Mouse (Mus musculus) limb, embryonic 12.5 days (tissue): ENCODE measurements around the gene Gpx7. TPM values are rescaled to one million over a fixed set of nuclear protein-coding genes. Genes with fewer than 3 reads are reported as not detected.

Source experiments
- ATAC-seq: fragments of 200-750 bp; cut with Nextera tagmentation; 2 replicates; pipeline ENCODE4 v1.8.0; 2017; ENCODE audit warnings: low read depth, moderate TSS enrichment; ENCODE audit not compliant: insufficient number of reproducible peaks, insufficient read depth, low FRiP score, low TSS enrichment
- H3K27ac ChIP-seq: fragments of 300-500 bp; sonication (generic); 2 replicates; pipeline ENCODE4 v1.5.1; 2016; ENCODE audit warnings: mild to moderate bottlenecking, moderate library complexity
- H3K27me3 ChIP-seq: fragments of 300-500 bp; sonication (generic); 2 replicates; pipeline ENCODE4 v1.6.1; 2016; ENCODE audit warnings: mild to moderate bottlenecking, moderate library complexity
- H3K36me3 ChIP-seq: fragments of 300-500 bp; sonication (generic); 2 replicates; pipeline ENCODE4 v1.6.1; 2016; ENCODE audit warnings: mild to moderate bottlenecking, moderate library complexity
- H3K4me1 ChIP-seq: fragments of 300-500 bp; sonication (generic); replicated peaks from 2 replicates; pipeline ENCODE4 v1.6.1; 2016
- H3K4me2 ChIP-seq: fragments of 300-500 bp; sonication (generic); 2 replicates; pipeline ENCODE4 v1.6.1; 2016; ENCODE audit warnings: mild to moderate bottlenecking, moderate library complexity
- H3K4me3 ChIP-seq: fragments of 300-500 bp; sonication (generic); replicated peaks from 2 replicates; pipeline ENCODE4 v1.5.1; 2016; ENCODE audit warnings: mild to moderate bottlenecking
- H3K9ac ChIP-seq: fragments of 300-500 bp; sonication (generic); replicated peaks from 2 replicates; pipeline ENCODE4 v1.6.1; 2016; ENCODE audit warnings: mild to moderate bottlenecking, moderate library complexity
- H3K9me3 ChIP-seq: fragments of 300-500 bp; sonication (generic); 2 replicates; pipeline ENCODE4 v1.6.1; 2016; ENCODE audit warnings: mild to moderate bottlenecking, moderate library complexity
- WGBS: fragments of 180-500 bp; shearing (Covaris S2); methylation state at CpG from one replicate; pipeline ENCODE4 v1.1.7; 2016; 5-methylcytosine and 5-hydroxymethylcytosine counted together
- polyA plus RNA-seq: library from polyadenylated mRNA; unstranded; fragments of >200 nt; fragmentation: Nextera tagmentation; extraction: Ambion mirVana; gene quantifications from 2 replicates; pipeline ENCODE4 v1.2.1, GENCODE M21; 2016

The Gpx7 gene
- polyA plus RNA-seq, 1 experiment from 2014 or later = 62.9 TPM

GRCm38 (mm10) chr4:108388741-108389140, 18.0 kb downstream of the Gpx7 start:
- Histone ChIP-seq H3K4me2 (no peak overlapping the region), H3K4me1 (peaks cover 30% of the 10 kb centered on the region), H3K27me3 (peaks cover 12% of the 10 kb centered on the region; the same call in 1 of the 2 replicates), H3K27ac (peak overlapping the region; percentile 4; the same call in 1 of the 2 replicates), H3K36me3 (no peaks in the 10 kb centered on the region), H3K9me3 (no peaks in the 10 kb centered on the region), H3K9ac (no peak overlapping the region), H3K4me3 (no peak overlapping the region)
- WGBS = 61% methylated on average over 3 of the region's 3 CpGs
- ATAC-seq = no peak

DNA sequence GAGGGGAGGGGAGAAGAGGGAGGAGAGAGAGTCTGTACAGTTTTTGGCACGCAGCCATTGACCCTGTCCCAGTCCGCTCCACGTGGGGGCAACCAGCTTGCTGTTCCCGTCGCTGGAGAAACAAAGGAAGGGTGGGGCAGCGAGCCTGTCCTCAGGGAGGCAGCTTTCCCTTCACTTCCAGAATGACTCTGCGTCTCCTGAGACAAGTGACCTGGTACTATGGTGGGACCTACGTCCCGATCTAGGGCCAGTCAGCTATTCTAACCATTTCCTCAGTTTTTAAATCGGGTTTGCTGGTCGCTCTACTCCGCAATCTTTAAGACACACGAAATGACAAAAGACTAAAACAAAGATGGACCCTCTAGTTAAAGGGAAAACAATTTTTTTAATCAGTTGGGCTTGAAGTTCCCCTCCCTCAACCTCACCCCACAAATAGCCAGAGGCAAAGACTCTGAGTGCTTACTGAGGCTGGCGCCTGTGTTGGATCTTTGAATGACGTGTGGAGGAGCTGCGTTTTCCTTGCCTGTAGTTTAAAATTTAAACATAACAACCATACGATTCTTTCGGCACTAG, 19.0 kb downstream of the Gpx7 start:
- 4% methylated on average over 18 of the region's 18 CpGs for WGBS
- Histone ChIP-seq H3K4me2 (peak overlapping the region; percentile 58), H3K36me3 (no peaks in the 10 kb centered on the region), H3K27ac (peak overlapping the region; percentile 92), H3K4me1 (peaks cover 40% of the 10 kb centered on the region), H3K27me3 (peaks cover 22% of the 10 kb centered on the region), H3K9me3 (no peaks in the 10 kb centered on the region), H3K9ac (peak overlapping the region; percentile 54), H3K4me3 (peak overlapping the region; percentile 33)
- peak; percentile 52 for ATAC-seq

DNA sequence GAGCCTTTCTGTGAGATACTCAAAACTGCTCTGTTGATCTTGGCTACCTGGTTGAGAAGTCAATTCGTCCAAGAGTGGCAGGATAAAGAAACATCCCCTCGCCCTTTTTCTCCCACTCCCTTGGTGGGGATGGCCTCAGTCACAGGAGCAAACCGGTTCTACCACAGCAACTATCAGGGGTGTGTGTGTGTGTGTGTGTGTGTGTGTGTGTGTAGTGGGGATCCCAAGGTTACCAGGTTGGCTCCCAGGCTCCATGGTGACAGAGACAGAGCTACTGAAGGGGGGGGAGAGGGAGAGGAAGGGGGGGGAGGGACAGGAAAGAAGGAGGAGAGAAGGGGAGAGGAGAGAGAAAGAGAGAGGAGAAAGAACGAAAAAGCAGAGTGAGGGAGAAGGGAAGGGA, 19.7 kb downstream of the Gpx7 start:
- peak overlapping the region; percentile 58 for H3K4me2 ChIP-seq
- no peak for ATAC-seq
- peak overlapping the region; percentile 54 for H3K9ac ChIP-seq
- no peaks in the 10 kb centered on the region for H3K9me3 ChIP-seq
- 43% methylated on average over 4 of the region's 4 CpGs for WGBS
- peaks cover 42% of the 10 kb centered on the region for H3K4me1 ChIP-seq
- peak overlapping the region; percentile 33; the same call in 1 of the 2 replicates for H3K4me3 ChIP-seq
- peaks cover 28% of the 10 kb centered on the region for H3K27me3 ChIP-seq
- no peaks in the 10 kb centered on the region for H3K36me3 ChIP-seq
- H3K27ac ChIP-seq = peak overlapping the region; percentile 92

DNA sequence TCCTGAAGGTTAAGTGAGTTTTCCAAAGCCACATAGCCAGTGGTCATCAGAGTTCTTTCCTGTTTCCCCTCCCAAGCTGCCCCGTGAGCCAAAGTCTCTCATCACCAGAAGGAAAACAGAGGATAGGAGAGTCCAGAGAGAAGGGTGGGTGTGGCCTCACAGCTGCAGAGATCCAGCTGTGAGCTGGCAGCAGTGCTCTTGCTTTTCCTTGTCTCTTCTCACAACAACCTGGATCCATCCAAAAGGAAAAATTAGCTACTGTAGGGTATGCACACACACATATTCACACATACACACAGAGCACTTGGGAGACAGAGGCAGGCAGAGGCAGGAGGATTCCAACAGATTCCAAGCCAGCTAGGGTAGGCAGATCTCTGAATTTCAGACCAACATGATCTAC, 20.7 kb downstream of the Gpx7 start:
- no peaks in the 10 kb centered on the region for H3K36me3 ChIP-seq
- H3K4me3 ChIP-seq = no peak overlapping the region
- H3K4me1 ChIP-seq = peaks cover 42% of the 10 kb centered on the region
- ATAC-seq = no peak
- WGBS = 29% methylated on average over 1 of the region's 1 CpGs
- no peak overlapping the region for H3K27ac ChIP-seq
- peaks cover 28% of the 10 kb centered on the region for H3K27me3 ChIP-seq
- H3K9ac ChIP-seq = no peak overlapping the region
- no peaks in the 10 kb centered on the region for H3K9me3 ChIP-seq
- H3K4me2 ChIP-seq = no peak overlapping the region

DNA sequence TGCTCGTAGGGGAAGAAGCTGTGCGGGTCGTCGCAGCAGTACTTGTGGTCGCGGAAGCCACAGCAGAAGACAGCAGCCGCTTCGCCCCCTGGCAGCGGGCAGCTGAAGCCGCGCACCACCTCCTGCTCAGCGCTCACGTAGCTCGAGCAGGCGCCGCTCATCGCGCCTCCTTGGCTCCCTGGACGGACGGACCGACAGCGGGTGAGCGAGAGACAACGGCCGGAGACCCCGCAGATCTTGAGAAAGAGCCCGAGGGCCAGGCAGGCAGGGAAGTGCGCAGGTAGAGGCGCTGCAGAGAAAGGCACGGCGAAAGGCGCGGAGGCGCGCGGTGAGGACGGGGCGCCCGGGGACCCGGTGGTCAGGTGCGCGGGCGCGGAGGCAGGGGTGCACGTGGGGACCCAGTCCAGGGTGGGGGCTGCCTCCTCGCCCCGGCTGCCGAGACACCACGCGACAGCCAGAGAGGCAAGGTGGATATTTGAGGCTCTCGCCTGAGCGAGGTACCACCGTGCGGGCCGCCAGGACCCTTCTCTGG, 23.5 kb downstream of the Gpx7 start, which contains the start of gene Shisal2a:
Shisal2a (minus strand) TSS at position 167 of the 532 bp plus-strand sequence.
- Histone ChIP-seq H3K27ac (peak within 1 kb of the TSS; percentile 51; the same call in 1 of the 2 replicates), H3K27me3 (peaks cover 28% of the 10 kb centered on the region), H3K4me2 (peak within 1 kb of the TSS; percentile 81), H3K4me3 (peak within 1 kb of the TSS; percentile 52), H3K9me3 (no peaks in the 10 kb centered on the region), H3K4me1 (peaks cover 34% of the 10 kb centered on the region), H3K36me3 (no peaks in the 10 kb centered on the region), H3K9ac (peak within 1 kb of the TSS; percentile 83)
- ATAC-seq = 0 out of 2 replicates have a peak, but pooled peaks have one; percentile 48
- WGBS = 2% methylated on average over 55 of the region's 55 CpGs

DNA sequence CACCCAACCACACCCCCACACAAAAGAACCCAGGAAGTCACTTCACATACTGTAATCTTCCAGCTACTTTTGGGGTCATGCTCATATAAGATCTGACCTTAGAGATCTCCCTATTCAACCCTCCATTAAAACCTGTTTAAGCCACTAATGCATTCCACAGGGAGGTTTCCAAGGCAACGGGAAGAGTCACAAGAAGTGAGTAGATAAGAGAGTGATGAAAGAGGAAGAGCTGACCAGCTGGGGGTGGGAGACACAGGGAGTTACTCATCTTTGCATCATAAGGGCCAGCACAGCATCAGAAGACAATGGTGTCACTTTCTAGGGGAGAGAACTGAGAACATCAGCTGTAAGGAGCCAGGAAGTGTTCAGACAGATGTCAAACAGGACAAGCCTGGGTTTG, 26.6 kb downstream of the Gpx7 start:
- H3K9ac ChIP-seq = no peak overlapping the region
- no peak overlapping the region for H3K27ac ChIP-seq
- ATAC-seq = no peak
- no peak overlapping the region for H3K4me2 ChIP-seq
- peaks cover 16% of the 10 kb centered on the region for H3K4me1 ChIP-seq
- 17% methylated on average over 1 of the region's 1 CpGs for WGBS
- H3K36me3 ChIP-seq = no peaks in the 10 kb centered on the region
- no peak overlapping the region for H3K4me3 ChIP-seq
- H3K9me3 ChIP-seq = no peaks in the 10 kb centered on the region
- H3K27me3 ChIP-seq = peaks cover 28% of the 10 kb centered on the region

- Histone ChIP-seq H3K4me1 (peaks cover 16% of the 10 kb centered on the region), H3K4me3 (no peak overlapping the region), H3K9ac (no peak overlapping the region), H3K27me3 (peaks cover 23% of the 10 kb centered on the region), H3K36me3 (no peaks in the 10 kb centered on the region), H3K4me2 (no peak overlapping the region), H3K27ac (no peak overlapping the region), H3K9me3 (no peaks in the 10 kb centered on the region)
- 85% methylated on average over 3 of the region's 3 CpGs for WGBS
- ATAC-seq = no peak
These were observed 27.3 kb downstream of the Gpx7 start for GRCm38 (mm10) chr4:108379476-108379875.

DNA sequence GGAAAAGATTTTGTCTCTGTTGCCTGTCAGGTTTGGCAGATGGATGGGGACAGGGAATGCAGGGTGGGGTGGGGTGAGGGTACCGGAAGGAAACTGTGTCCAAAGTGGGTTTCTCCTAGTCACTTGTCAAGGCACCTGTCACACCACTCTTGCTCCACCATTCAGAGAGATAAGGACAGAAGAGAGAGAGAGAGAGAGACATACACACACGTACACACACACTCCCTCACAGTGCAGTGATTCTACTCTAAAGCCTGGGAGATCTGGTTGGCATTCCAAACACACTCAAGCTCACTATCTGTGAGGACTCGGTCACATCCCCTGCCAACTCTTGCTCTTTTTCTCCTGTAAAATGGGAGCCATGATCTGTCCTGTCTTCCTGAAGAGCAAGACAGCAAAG, 34.6 kb downstream of the Gpx7 start:
- 76% methylated on average over 3 of the region's 3 CpGs for WGBS
- H3K36me3 ChIP-seq = no peaks in the 10 kb centered on the region
- H3K4me1 ChIP-seq = peaks cover 5% of the 10 kb centered on the region; the same call in 1 of the 2 replicates
- 0 out of 2 replicates have a peak, but pooled peaks cover 2% of the 10 kb centered on the region for H3K9me3 ChIP-seq
- H3K4me3 ChIP-seq = no peak overlapping the region
- no peaks in the 10 kb centered on the region for H3K27me3 ChIP-seq
- H3K4me2 ChIP-seq = no peak overlapping the region
- no peak overlapping the region for H3K27ac ChIP-seq
- no peak for ATAC-seq
- H3K9ac ChIP-seq = no peak overlapping the region

- no peak for ATAC-seq
- H3K9me3 ChIP-seq = 0 out of 2 replicates have a peak, but pooled peaks cover 3% of the 10 kb centered on the region
- 82% methylated on average over 3 of the region's 3 CpGs for WGBS
These were observed 35.3 kb downstream of the Gpx7 start for GRCm38 (mm10) chr4:108371421-108371820.

GRCm38 (mm10) chr4:108370409-108370808, 36.4 kb downstream of the Gpx7 start:
- WGBS = 69% methylated on average over 4 of the region's 4 CpGs
- peaks cover 5% of the 10 kb centered on the region; the same call in 1 of the 2 replicates for H3K4me1 ChIP-seq
- no peaks in the 10 kb centered on the region for H3K27me3 ChIP-seq
- H3K9ac ChIP-seq = no peak overlapping the region
- ATAC-seq = no peak
- no peak overlapping the region for H3K4me2 ChIP-seq
- H3K27ac ChIP-seq = no peak overlapping the region
- H3K9me3 ChIP-seq = 0 out of 2 replicates have a peak, but pooled peaks cover 3% of the 10 kb centered on the region
- no peaks in the 10 kb centered on the region for H3K36me3 ChIP-seq
- no peak overlapping the region for H3K4me3 ChIP-seq

More at GRCm38 (mm10) chr4:108371421-108371820, 35.3 kb downstream of the Gpx7 start:
- Histone ChIP-seq H3K4me3 (no peak overlapping the region), H3K27me3 (no peaks in the 10 kb centered on the region), H3K27ac (no peak overlapping the region), H3K9ac (no peak overlapping the region), H3K4me1 (peaks cover 5% of the 10 kb centered on the region; the same call in 1 of the 2 replicates), H3K36me3 (no peaks in the 10 kb centered on the region), H3K4me2 (no peak overlapping the region)

- Histone ChIP-seq H3K9me3 (0 out of 2 replicates have a peak, but pooled peaks cover 3% of the 10 kb centered on the region), H3K4me2 (no peak overlapping the region), H3K27me3 (no peaks in the 10 kb centered on the region), H3K9ac (no peak overlapping the region), H3K4me1 (peaks cover 9% of the 10 kb centered on the region), H3K27ac (no peak overlapping the region), H3K36me3 (no peaks in the 10 kb centered on the region), H3K4me3 (no peak overlapping the region)
- 33% methylated on average over 5 of the region's 5 CpGs for WGBS
- ATAC-seq = no peak
These were observed 37.5 kb downstream of the Gpx7 start for GRCm38 (mm10) chr4:108369254-108369653.
